Mouse (Mus musculus): ENCODE measurements around the gene Tshz2. TPM values are rescaled to one million over a fixed set of nuclear protein-coding genes. Genes with fewer than 3 reads are reported as not detected.

Gene Tshz2
- polyA plus RNA-seq, 1 experiment from 2014 or later = 3.4 TPM

GRCm38 (mm10) chr2:169892441-169893038 lies 259.7 kb downstream of the Tshz2 start:
- Histone ChIP-seq H3K4me2 (replicated peaks; ENCODE audit: low read depth, low read length) (no peak overlapping the region), H3K4me1 (ENCODE audit: insufficient read depth, low read depth, low read length) (no peaks in the 10 kb centered on the region), H3K9me3 (ENCODE audit: low read length) (no peaks in the 10 kb centered on the region), H3K27ac (ENCODE audit: low read length) (no peak overlapping the region), H3K36me3 (ENCODE audit: insufficient read depth, low read length) (no peaks in the 10 kb centered on the region), H3K4me3 (ENCODE audit: low read depth, low read length) (no peak overlapping the region), H3K27me3 (replicated peaks; ENCODE audit: insufficient read depth, low read length) (no peaks in the 10 kb centered on the region), H3K9ac (replicated peaks; ENCODE audit: low read depth) (no peak overlapping the region)
- 66% methylated on average over 14 of the region's 14 CpGs for WGBS
- TF ChIP-seq CTCF (IDR thresholded peaks at IDR 0.05) (no peak), EP300 (IDR thresholded peaks at IDR 0.05) (no peak)
- DNase-seq (ENCODE audit: low spot score) = no peak
- no peak for ATAC-seq

- Histone ChIP-seq H3K9ac (replicated peaks; ENCODE audit: low read depth) (no peak overlapping the region), H3K27ac (ENCODE audit: low read length) (no peak overlapping the region), H3K4me3 (ENCODE audit: low read depth, low read length) (no peak overlapping the region), H3K4me1 (ENCODE audit: insufficient read depth, low read depth, low read length) (no peaks in the 10 kb centered on the region), H3K36me3 (ENCODE audit: insufficient read depth, low read length) (no peaks in the 10 kb centered on the region), H3K27me3 (replicated peaks; ENCODE audit: insufficient read depth, low read length) (no peaks in the 10 kb centered on the region), H3K9me3 (ENCODE audit: low read length) (no peaks in the 10 kb centered on the region), H3K4me2 (replicated peaks; ENCODE audit: low read depth, low read length) (no peak overlapping the region)
- no peak for DNase-seq (ENCODE audit: low spot score)
- no peak for TF ChIP-seq EP300 (IDR thresholded peaks at IDR 0.05)
- 86% methylated on average over 7 of the region's 7 CpGs for WGBS
- ATAC-seq = no peak
These were observed 270.1 kb downstream of the Tshz2 start for GRCm38 (mm10) chr2:169902896-169903295.

GRCm38 (mm10) chr2:169906396-169906795 lies 273.6 kb downstream of the Tshz2 start:
- Histone ChIP-seq H3K27me3 (replicated peaks; ENCODE audit: insufficient read depth, low read length) (no peaks in the 10 kb centered on the region), H3K9ac (replicated peaks; ENCODE audit: low read depth) (no peak overlapping the region), H3K36me3 (ENCODE audit: insufficient read depth, low read length) (no peaks in the 10 kb centered on the region), H3K4me1 (ENCODE audit: insufficient read depth, low read depth, low read length) (no peaks in the 10 kb centered on the region), H3K4me3 (ENCODE audit: low read depth, low read length) (no peak overlapping the region), H3K4me2 (replicated peaks; ENCODE audit: low read depth, low read length) (no peak overlapping the region), H3K27ac (ENCODE audit: low read length) (no peak overlapping the region), H3K9me3 (ENCODE audit: low read length) (no peaks in the 10 kb centered on the region)
- 8% methylated on average over 9 of the region's 9 CpGs for WGBS
- DNase-seq (ENCODE audit: low spot score) (no peak), ATAC-seq (no peak)
- TF ChIP-seq CTCF (IDR thresholded peaks at IDR 0.05) (no peak), EP300 (IDR thresholded peaks at IDR 0.05) (no peak)

GRCm38 (mm10) chr2:169907979-169908378 lies 275.2 kb downstream of the Tshz2 start:
- ATAC-seq = no peak
- DNase-seq (ENCODE audit: low spot score) = no peak
- no peaks in the 10 kb centered on the region for H3K4me1 ChIP-seq (ENCODE audit: insufficient read depth, low read depth, low read length)
- no peak overlapping the region for H3K27ac ChIP-seq (ENCODE audit: low read length)
- no peaks in the 10 kb centered on the region for H3K36me3 ChIP-seq (ENCODE audit: insufficient read depth, low read length)
- no peak overlapping the region for H3K9ac ChIP-seq (replicated peaks; ENCODE audit: low read depth)
- no peak overlapping the region for H3K4me2 ChIP-seq (replicated peaks; ENCODE audit: low read depth, low read length)
- TF ChIP-seq CTCF (IDR thresholded peaks at IDR 0.05) = no peak
- no peak for TF ChIP-seq EP300 (IDR thresholded peaks at IDR 0.05)
- H3K27me3 ChIP-seq (replicated peaks; ENCODE audit: insufficient read depth, low read length) = no peaks in the 10 kb centered on the region
- 77% methylated on average over 7 of the region's 7 CpGs for WGBS
- H3K9me3 ChIP-seq (ENCODE audit: low read length) = no peaks in the 10 kb centered on the region
- no peak overlapping the region for H3K4me3 ChIP-seq (ENCODE audit: low read depth, low read length)

GRCm38 (mm10) chr2:169910606-169911005 lies 277.8 kb downstream of the Tshz2 start:
- Histone ChIP-seq H3K9me3 (ENCODE audit: low read length) (no peaks in the 10 kb centered on the region), H3K4me2 (replicated peaks; ENCODE audit: low read depth, low read length) (no peak overlapping the region), H3K4me3 (ENCODE audit: low read depth, low read length) (no peak overlapping the region), H3K27me3 (replicated peaks; ENCODE audit: insufficient read depth, low read length) (no peaks in the 10 kb centered on the region), H3K36me3 (ENCODE audit: insufficient read depth, low read length) (no peaks in the 10 kb centered on the region), H3K27ac (ENCODE audit: low read length) (no peak overlapping the region), H3K4me1 (ENCODE audit: insufficient read depth, low read depth, low read length) (no peaks in the 10 kb centered on the region), H3K9ac (replicated peaks; ENCODE audit: low read depth) (no peak overlapping the region)
- DNase-seq (ENCODE audit: low spot score) = no peak
- TF ChIP-seq CTCF (IDR thresholded peaks at IDR 0.05) = no peak
- TF ChIP-seq EP300 (IDR thresholded peaks at IDR 0.05) = no peak
- 74% methylated on average over 4 of the region's 4 CpGs for WGBS
- no peak for ATAC-seq

DNA sequence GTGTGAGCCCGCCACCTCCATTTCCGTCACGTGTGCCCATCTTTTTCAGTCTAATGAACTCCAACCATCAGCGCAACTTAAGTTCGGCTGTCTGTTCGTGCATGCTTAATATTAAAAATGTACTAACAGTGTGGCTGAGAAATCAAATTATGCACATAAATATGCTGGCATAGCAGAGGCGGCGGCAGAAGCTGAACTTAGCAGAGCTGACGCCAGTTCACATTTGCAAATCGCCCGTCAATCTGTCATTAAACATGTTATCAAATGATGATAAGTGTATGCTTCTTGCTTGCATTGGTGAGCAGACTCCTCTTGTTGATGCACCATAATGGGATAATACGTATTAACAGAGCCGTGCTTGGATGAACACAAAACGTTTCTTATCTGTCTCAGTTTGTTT lies 280.0 kb downstream of the Tshz2 start:
- DNase-seq (ENCODE audit: low spot score) (no peak), ATAC-seq (no peak)
- Histone ChIP-seq H3K4me3 (ENCODE audit: low read depth, low read length) (no peak overlapping the region), H3K4me1 (ENCODE audit: insufficient read depth, low read depth, low read length) (no peaks in the 10 kb centered on the region), H3K27me3 (replicated peaks; ENCODE audit: insufficient read depth, low read length) (no peaks in the 10 kb centered on the region), H3K9ac (replicated peaks; ENCODE audit: low read depth) (no peak overlapping the region), H3K4me2 (replicated peaks; ENCODE audit: low read depth, low read length) (no peak overlapping the region), H3K27ac (ENCODE audit: low read length) (no peak overlapping the region), H3K36me3 (ENCODE audit: insufficient read depth, low read length) (no peaks in the 10 kb centered on the region), H3K9me3 (ENCODE audit: low read length) (no peaks in the 10 kb centered on the region)
- TF ChIP-seq EP300 (IDR thresholded peaks at IDR 0.05) = no peak
- TF ChIP-seq CTCF (IDR thresholded peaks at IDR 0.05) = no peak
- WGBS = 88% methylated on average over 14 of the region's 14 CpGs

DNA sequence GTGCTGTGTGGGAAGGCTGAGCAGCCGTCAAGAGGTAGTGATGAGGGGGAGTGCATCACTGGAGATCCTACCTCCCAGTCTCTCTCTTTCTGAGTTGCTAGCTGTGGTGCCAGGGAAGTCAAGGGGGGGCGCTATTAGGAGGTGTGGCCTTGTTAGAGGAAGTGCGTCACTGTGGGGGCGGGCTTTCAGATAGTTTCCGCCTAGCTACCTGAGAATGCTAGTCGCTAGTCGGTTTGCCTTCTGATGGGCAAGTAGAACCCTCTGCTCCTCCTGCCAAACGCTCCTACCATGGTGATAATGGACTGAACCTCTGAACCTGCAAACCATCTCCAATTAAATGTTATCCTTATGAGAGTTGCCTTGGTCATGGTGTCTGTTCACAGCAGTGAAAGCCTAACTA lies 282.1 kb downstream of the Tshz2 start:
- Histone ChIP-seq H3K9me3 (ENCODE audit: low read length) (no peaks in the 10 kb centered on the region), H3K36me3 (ENCODE audit: insufficient read depth, low read length) (no peaks in the 10 kb centered on the region), H3K27me3 (replicated peaks; ENCODE audit: insufficient read depth, low read length) (no peaks in the 10 kb centered on the region), H3K4me3 (ENCODE audit: low read depth, low read length) (no peak overlapping the region), H3K4me2 (replicated peaks; ENCODE audit: low read depth, low read length) (no peak overlapping the region), H3K4me1 (ENCODE audit: insufficient read depth, low read depth, low read length) (no peaks in the 10 kb centered on the region), H3K9ac (replicated peaks; ENCODE audit: low read depth) (no peak overlapping the region), H3K27ac (ENCODE audit: low read length) (no peak overlapping the region)
- ATAC-seq (no peak), DNase-seq (ENCODE audit: low spot score) (no peak)
- TF ChIP-seq CTCF (IDR thresholded peaks at IDR 0.05) = no peak
- TF ChIP-seq EP300 (IDR thresholded peaks at IDR 0.05) = no peak
- WGBS = 83% methylated on average over 8 of the region's 8 CpGs

Measured in lung, postnatal 0 days (tissue).